Mouse (Mus musculus) layer of hippocampus, postnatal 25 days (tissue): Measurements from ENCODE around the gene Fam160a1. TPM values are rescaled to one million over a fixed set of nuclear protein-coding genes. Genes with fewer than 3 reads are reported as not detected.

Experiments
- DNase-seq, 2 experiments: peaks; one replicate each; pipeline ENCODE4 v3.0.0; 2022; ENCODE audit warnings: mixed read lengths in 2 of 2, low spot score in 1 of 2; ENCODE audit errors: extremely low spot score in 1 of 2
- total RNA-seq, 2 experiments: library from RNA; stranded (reverse); gene quantifications; 2 replicates each; pipeline ENCODE4 v1.2.3; 2021

Gene Fam160a1
- total RNA-seq, 2 experiments from 2014 or later, result 10.6 to 10.7 TPM

DNA sequence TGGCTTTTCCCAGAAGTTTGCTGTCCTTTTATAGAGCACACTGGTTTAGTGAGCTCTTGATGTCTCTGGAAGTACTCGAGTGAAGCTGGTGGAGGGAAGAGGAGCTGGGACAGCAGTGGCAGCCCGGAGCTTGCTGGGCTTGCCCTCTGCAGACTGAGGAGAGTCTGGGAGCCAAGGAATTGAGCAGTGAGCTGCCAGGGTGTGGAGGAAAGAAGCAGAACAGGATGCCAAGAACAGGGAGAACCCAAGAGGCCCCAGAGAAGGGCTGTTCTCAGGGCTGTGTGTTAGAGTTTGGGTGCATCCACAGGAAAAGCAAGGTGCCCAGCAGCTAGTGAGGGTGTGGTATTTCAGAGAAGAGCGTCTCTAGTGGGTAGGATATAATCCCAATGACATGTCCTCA, 175.3 kb downstream of the Fam160a1 start:
- no peak for DNase-seq

GRCm38 (mm10) chr3:85636716-85637447, 180.2 kb downstream of the Fam160a1 start:
- no peak for DNase-seq

DNA sequence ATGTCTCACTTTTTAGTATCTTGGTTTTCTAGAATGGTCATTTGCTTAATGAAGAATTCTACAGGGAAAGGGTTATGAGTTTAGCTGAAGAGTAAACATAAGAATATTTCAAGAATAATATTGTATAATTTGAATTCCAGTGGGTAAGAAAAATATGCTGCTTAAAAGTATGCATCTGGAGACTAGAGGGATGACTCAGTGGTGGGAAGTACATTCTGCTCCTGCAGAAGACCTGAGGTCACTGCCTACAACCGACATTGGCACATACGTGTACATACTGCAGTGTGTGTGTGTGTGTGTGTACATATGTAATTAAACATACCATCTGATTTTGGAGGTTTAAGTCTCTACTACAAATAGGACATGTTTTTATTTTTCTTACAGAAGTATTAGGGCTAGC, 181.5 kb downstream of the Fam160a1 start:
- no peak for DNase-seq

- DNase-seq, result no peak
These were observed 182.0 kb downstream of the Fam160a1 start for GRCm38 (mm10) chr3:85635126-85635419.

GRCm38 (mm10) chr3:85634389-85635125, 182.5 kb downstream of the Fam160a1 start:
- DNase-seq, result no peak

- no peak for DNase-seq
These were observed 183.4 kb downstream of the Fam160a1 start for GRCm38 (mm10) chr3:85633733-85634132.

DNA sequence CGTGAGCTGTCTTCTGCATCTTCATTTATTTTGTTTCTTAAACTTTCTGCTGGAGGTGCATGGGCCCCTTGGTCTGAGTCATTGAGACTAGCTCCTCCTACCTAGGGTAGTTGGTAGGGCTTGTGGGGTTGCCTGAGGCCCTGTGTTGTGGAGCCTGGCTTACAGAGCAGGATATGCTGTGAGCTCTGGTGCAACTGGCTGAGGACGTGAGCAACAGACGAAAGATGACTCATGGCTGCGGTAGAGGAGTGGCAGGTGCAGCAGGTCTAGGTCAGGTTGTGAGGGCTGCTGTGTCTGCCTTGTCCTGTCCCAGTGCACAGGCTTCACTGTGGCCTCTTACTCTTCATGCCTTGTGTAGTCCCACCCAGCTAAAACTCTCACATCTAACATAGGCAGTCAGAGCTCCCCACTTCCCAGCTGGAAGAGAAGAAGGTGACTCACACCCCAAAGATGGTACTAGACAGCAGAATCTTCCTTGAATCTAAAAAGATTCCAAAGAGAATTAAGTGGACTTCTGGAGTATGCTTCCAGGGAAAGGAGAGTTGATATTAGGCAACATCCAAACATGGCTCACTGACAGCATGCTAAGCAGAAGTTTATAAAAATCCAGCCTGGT, 187.1 kb downstream of the Fam160a1 start:
- no peak for DNase-seq

GRCm38 (mm10) chr3:85619751-85620150, 197.3 kb downstream of the Fam160a1 start:
- DNase-seq, result no peak

DNA sequence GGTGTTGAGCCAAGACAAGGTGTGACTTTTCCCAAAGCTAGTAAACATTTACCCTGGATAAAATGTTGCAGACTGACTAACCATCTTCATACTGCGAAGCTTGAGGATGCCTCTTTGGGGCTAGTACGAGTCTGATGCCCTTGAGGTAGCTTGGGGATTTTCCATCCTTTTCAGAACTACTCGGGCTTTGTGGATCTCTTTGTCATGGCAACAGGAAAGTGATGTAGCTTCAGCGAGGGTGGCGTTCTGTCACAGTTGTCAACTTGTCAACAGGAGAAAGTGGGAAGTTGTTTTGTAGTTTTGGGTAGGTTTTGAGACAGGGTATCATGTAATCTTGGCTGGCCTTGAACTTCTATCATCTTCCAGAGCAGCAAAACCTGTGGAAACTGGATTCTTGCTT, 197.7 kb downstream of the Fam160a1 start:
- no peak for DNase-seq

DNA sequence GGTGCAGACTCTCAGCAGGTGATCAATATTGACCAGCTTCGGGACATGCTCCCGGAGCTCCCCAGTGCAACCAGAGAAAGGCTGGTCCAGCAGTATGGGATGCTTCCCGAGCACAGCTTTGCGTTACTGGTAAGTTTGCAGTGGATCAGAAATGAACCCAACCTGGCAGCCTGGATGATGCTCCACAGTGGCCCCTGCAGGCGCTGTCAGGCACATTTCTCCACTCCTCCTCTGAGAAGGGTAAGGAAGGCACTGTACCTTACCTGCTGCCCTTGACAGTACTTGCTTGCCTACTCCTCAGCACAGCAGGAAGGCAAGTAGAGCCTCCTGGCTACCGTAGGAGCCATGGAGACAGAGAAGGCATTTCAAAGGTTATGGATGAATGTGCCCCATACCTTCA, 198.2 kb downstream of the Fam160a1 start:
- no peak for DNase-seq

DNA sequence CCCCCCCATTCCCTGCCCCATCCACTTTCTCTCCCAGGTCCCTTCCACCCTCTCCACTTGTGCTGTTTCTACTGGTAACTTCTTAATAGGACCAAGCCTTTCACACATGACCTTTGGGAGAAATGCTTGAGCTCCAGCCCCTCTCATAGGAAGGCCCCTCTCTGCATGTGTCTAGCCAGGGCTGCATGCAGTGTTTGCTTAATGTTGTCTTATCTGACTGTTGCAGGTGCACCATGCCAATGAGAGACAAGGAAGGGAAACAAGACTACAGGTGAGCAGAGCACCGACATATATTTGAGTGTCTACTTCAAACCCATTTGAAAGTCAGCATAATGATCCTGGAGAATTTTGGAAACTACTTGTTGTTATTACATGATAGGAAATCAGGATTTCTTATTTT, 200.7 kb downstream of the Fam160a1 start:
- DNase-seq, result no peak

Other genes starting within 250 kb of the Fam160a1 start
- gene Gatb, start 243.2 kb downstream of the Fam160a1 start, total RNA-seq, result 10 to 100 TPM; 22.2 to 22.5 TPM
- gene Glt28d2, start 70.2 kb upstream of the Fam160a1 start, total RNA-seq, result under 1 TPM; 0.20 to 0.40 TPM
- gene Gm37240, start 70.2 kb upstream of the Fam160a1 start, total RNA-seq, result 1 to 10 TPM in 1 of 2 experiments, under 1 TPM in 1; 0.92 to 1.4 TPM
- gene Sh3d19, start 153.8 kb upstream of the Fam160a1 start, total RNA-seq, result 10 to 100 TPM; 22.6 to 26.3 TPM
- gene Prss48, start 185.2 kb upstream of the Fam160a1 start, total RNA-seq, result not detected